Mouse (Mus musculus): ENCODE data around the gene Atp6v1fnb.

DNA sequence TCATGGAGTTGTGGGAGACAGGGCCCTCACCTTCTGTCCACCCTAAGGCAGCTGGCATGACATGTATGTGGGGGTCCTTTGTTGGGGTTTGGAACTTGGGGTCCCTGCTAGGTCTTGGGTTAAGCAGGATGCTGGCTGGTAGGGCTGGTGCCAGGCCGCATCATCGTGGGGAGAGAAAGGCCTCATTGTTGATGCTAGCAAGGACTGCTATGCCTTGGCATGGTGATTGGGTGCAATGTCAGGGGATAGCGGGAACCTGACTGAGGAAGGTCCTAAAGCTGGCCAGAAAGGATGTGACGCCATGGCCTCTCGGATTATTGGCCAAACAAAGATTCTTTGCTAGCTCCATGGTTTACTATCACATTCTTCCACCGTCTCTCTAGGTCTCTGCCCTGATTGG is 31.4 kb upstream of the Atp6v1fnb start:
- no peak for TF ChIP-seq CTCF (IDR thresholded peaks at IDR 0.05; ENCODE audit: low read depth, low read length)
- TF ChIP-seq TAL1 (conservative IDR thresholded peaks at IDR 0.05; ENCODE audit: low read depth, low read length) = no peak
- no peak for TF ChIP-seq GATA2 (IDR thresholded peaks at IDR 0.05; ENCODE audit: borderline replicate concordance, low read depth, low read length)
